Mouse (Mus musculus) ES-Bruce4 (cell line): ENCODE data around the gene Ppp1r2. TPM values are rescaled to one million over a fixed set of nuclear protein-coding genes. Genes with fewer than 3 reads are reported as not detected.

Source experiments
- H3K27ac ChIP-seq: 2 replicates; pipeline ENCODE4 v1.5.1; 2012; ENCODE audit warnings: low read length, inconsistent platforms; ENCODE audit not compliant: insufficient read depth
- H3K27me3 ChIP-seq: 2 replicates; pipeline ENCODE4 v1.6.1; 2012; ENCODE audit warnings: mild to moderate bottlenecking, low read length, inconsistent platforms; ENCODE audit not compliant: control insufficient read depth, poor library complexity, insufficient read depth, severe bottlenecking
- H3K36me3 ChIP-seq: 2 replicates; pipeline ENCODE4 v1.6.1; 2012; ENCODE audit warnings: inconsistent platforms, mild to moderate bottlenecking, low read length, moderate library complexity; ENCODE audit not compliant: control insufficient read depth, poor library complexity, insufficient read depth, severe bottlenecking
- H3K4me1 ChIP-seq: one replicate; pipeline ENCODE4 v1.8.1; 2011; ENCODE audit warnings: low read length; ENCODE audit not compliant: control insufficient read depth, insufficient read depth
- H3K4me3 ChIP-seq: 2 replicates; pipeline ENCODE4 v1.5.1; 2011; ENCODE audit warnings: low read depth, mild to moderate bottlenecking, low read length
- H3K9ac ChIP-seq: 2 replicates; pipeline ENCODE4 v1.6.1; 2012; ENCODE audit warnings: low read depth, mild to moderate bottlenecking, inconsistent platforms; ENCODE audit not compliant: poor library complexity, severe bottlenecking
- H3K9me3 ChIP-seq: replicated peaks from 2 replicates; pipeline ENCODE4 v1.6.1; 2012; ENCODE audit warnings: mild to moderate bottlenecking, low read length, inconsistent platforms; ENCODE audit not compliant: control insufficient read depth, poor library complexity, insufficient read depth, severe bottlenecking
- CTCF ChIP-seq: IDR thresholded peaks from one replicate; pipeline ENCODE4 v1.8.1; 2011; ENCODE audit warnings: low read depth, low read length
- EP300 ChIP-seq: IDR thresholded peaks from 2 replicates; pipeline ENCODE4 v1.6.1; 2011; ENCODE audit warnings: low read depth, low read length; ENCODE audit not compliant: insufficient read depth
- POLR2A ChIP-seq: IDR thresholded peaks from one replicate; pipeline ENCODE4 v1.8.1; 2011; ENCODE audit warnings: low read length; ENCODE audit not compliant: insufficient read depth
- polyA plus RNA-seq: library from polyadenylated mRNA; stranded (reverse); fragments of >200 nt; gene quantifications from 2 replicates; pipeline ENCODE4 v1.2.4, GENCODE M21; 2011; ENCODE audit warnings: low read depth; ENCODE audit not compliant: missing spikeins, insufficient read depth, insufficient read length

The Ppp1r2 gene
- polyA plus RNA-seq, 1 experiment = 75.6 TPM

DNA sequence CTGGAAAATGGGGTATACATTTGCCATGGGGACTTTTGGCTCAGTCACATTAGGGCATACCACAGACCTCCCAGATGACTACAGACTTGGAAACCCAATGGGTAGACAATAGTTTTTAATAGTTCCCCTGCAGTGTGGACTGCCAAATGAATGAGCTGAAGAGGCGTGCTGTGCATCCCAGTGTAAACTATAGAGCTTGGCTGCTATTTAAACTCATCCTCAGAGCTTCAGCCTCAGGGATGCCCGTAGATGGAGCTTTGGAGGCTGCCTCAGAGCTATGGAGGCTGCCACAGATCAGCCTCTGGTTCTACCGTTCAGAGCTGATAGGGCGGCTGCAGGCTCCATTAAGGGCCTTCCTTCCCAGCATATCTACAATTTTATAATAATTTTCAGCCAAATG, 40.2 kb upstream of the Ppp1r2 start:
- H3K27ac ChIP-seq = no peak overlapping the region
- no peaks in the 10 kb centered on the region for H3K36me3 ChIP-seq
- H3K4me3 ChIP-seq = no peak overlapping the region
- no peak overlapping the region for H3K9ac ChIP-seq
- H3K9me3 ChIP-seq = no peaks in the 10 kb centered on the region
- H3K27me3 ChIP-seq = no peaks in the 10 kb centered on the region
- no peaks in the 10 kb centered on the region for H3K4me1 ChIP-seq
- TF ChIP-seq EP300 (no peak), CTCF (no peak), POLR2A (no peak)

DNA sequence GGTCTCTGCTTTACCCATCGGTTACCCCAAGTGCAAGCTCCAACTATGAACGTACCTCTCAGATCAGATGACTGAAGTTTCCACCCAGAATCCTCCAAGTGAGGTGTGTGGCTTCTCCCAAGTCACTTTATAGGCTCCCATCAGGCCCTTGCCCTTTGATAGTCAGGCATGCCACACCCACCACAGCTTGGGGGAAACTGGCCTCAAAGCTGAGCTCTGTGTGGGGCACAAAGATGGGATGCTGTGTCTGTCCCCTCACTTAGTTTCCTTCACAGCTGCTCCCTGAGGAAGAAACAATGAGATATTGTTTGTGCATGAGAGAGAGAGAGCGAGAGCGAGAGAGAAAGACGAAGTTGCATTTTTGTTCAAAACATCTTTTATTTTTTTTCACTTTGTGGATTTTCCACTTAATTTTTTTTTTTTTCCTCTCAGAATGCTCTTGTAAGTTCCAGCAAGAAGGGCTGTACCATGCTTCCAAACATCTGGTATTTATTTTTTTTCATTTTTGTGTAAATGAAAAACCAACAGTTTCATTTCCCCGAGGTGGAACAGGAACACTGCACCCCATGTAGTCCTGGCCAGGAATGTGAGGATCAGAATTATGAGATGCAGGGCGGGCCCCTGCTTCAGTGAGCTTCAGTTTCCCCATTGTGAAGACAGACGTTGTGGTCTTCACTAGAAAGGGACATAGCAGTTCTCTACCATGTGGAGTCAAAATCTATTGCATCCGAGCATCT, 39.6 kb upstream of the Ppp1r2 start, which contains the start of gene Apod:
Gene Apod (minus strand): TSS at position 312 of the 737 bp plus-strand sequence.
- H3K27ac ChIP-seq = no peak within 1 kb of the TSS
- H3K27me3 ChIP-seq = no peaks in the 10 kb centered on the region
- H3K9ac ChIP-seq = no peak within 1 kb of the TSS
- no peaks in the 10 kb centered on the region for H3K9me3 ChIP-seq
- no peak within 1 kb of the TSS for H3K4me3 ChIP-seq
- no peaks in the 10 kb centered on the region for H3K4me1 ChIP-seq
- TF ChIP-seq EP300 (no peak), POLR2A (no peak), CTCF (no peak)
- H3K36me3 ChIP-seq = no peaks in the 10 kb centered on the region

DNA sequence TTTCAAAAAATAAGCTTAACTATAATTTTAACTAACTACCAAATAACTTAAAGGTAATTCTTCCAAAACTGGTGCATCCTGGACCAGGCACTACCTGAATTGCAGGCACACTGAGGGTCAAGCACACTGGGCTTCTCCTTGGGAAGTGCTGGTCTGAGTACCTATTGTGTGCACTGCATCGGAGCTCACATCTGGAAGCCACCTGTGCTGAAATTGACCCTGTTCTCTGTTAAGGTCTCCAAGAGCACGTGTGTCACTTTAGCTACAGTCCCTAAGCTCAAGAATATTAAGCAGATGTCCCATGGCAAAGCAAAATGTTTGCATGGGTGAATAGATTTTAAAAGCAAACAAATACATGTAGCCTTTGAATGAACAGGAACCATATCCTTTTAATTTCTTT, 38.5 kb upstream of the Ppp1r2 start:
- Histone ChIP-seq H3K9me3 (no peaks in the 10 kb centered on the region), H3K27ac (no peak overlapping the region), H3K4me3 (no peak overlapping the region), H3K27me3 (no peaks in the 10 kb centered on the region), H3K4me1 (no peaks in the 10 kb centered on the region), H3K9ac (no peak overlapping the region), H3K36me3 (no peaks in the 10 kb centered on the region)
- TF ChIP-seq EP300 (no peak), CTCF (no peak), POLR2A (no peak)

DNA sequence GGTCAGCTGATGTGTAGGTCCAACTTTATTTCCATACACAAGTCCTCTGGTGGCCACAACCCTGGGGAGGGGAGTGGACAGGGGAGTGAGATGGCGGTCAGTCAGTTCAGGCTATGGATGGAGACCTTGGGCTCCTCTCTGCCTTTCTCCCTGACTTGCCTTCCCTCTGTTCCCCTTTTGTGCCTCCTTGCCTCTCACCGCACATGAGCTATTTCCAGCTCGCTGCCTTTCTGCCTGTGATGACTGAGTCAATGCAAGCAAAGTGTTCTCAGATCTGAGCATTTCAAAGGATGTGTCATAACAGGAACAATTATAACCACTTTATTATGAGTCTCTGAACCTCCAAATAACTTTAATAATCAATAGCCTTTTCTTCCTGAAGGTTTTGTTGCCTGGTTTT, 37.2 kb upstream of the Ppp1r2 start:
- no peak for TF ChIP-seq EP300
- no peak for TF ChIP-seq POLR2A
- TF ChIP-seq CTCF = no peak
- no peaks in the 10 kb centered on the region for H3K4me1 ChIP-seq
- no peak overlapping the region for H3K27ac ChIP-seq
- no peak overlapping the region for H3K4me3 ChIP-seq
- no peaks in the 10 kb centered on the region for H3K27me3 ChIP-seq
- H3K36me3 ChIP-seq = no peaks in the 10 kb centered on the region
- H3K9ac ChIP-seq = no peak overlapping the region
- H3K9me3 ChIP-seq = no peaks in the 10 kb centered on the region

DNA sequence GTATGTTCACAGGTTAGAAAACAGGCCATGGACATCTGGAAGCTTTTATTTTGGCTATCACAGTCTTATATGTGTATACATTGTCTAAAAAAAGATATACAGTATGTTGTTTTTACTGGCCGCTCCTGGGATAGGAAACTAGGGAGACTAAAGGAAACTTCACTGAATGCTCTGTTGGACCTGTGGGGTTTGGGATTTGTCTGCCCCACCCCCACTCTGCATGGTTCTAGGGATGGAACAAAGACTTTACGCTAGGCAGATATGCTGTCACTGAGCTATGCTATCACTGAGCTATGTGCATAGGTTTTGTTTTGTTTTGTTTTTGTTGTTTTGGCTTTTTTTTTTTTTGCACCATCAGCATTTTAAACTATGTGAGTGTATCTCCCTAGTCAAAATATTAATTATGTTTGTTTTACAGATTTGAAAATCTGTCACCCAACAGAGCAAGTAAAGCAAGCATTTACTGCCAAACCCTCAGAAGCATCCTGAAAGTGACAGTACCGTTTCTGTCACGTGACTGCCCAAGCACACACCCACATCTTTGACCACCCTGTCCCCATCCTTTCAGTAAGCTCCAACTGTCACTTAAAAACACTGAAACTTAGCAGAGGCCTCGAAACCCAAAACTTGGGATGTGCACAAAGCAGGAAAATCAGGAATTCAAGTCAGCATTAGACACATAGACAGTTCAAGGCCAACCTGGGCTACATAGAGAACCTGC, 30.3 kb upstream of the Ppp1r2 start:
- no peak overlapping the region for H3K27ac ChIP-seq
- TF ChIP-seq EP300 (no peak), CTCF (no peak), POLR2A (no peak)
- H3K27me3 ChIP-seq = no peaks in the 10 kb centered on the region
- peaks cover 2% of the 10 kb centered on the region for H3K4me1 ChIP-seq
- H3K9me3 ChIP-seq = no peaks in the 10 kb centered on the region
- no peaks in the 10 kb centered on the region for H3K36me3 ChIP-seq
- no peak overlapping the region for H3K4me3 ChIP-seq
- no peak overlapping the region for H3K9ac ChIP-seq

DNA sequence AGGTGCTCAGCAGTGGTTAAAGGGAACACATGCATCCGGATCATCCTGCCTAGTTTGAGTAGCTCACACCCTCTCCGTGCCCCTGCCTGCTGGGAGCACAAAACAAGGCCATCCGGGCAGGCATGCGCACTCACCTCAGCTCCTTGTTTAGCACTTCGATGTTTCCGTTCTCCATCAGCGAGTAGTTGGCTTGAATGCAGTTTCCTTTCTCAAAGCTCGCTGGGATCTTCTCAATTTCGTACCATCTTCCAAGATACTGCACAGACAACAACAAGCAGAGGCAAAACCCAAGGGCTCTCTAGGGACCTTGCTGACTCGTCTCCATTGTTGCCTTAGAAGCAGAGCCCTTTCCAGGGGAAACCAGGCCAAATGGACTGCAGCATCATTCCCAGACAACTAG, 28.2 kb upstream of the Ppp1r2 start:
- H3K27me3 ChIP-seq = no peaks in the 10 kb centered on the region
- no peaks in the 10 kb centered on the region for H3K36me3 ChIP-seq
- no peak overlapping the region for H3K4me3 ChIP-seq
- no peaks in the 10 kb centered on the region for H3K9me3 ChIP-seq
- H3K9ac ChIP-seq = no peak overlapping the region
- TF ChIP-seq POLR2A (no peak), EP300 (no peak), CTCF (no peak)
- peaks cover 8% of the 10 kb centered on the region for H3K4me1 ChIP-seq
- H3K27ac ChIP-seq = no peak overlapping the region
